Mouse (Mus musculus) cerebellum, adult 18-20 months (tissue): ENCODE data around the gene Pcif1.

Experiments
- DNase-seq, 2 experiments: peaks; one replicate each; pipeline ENCODE4 v3.0.0; 2021

Pcif1 gene

DNA sequence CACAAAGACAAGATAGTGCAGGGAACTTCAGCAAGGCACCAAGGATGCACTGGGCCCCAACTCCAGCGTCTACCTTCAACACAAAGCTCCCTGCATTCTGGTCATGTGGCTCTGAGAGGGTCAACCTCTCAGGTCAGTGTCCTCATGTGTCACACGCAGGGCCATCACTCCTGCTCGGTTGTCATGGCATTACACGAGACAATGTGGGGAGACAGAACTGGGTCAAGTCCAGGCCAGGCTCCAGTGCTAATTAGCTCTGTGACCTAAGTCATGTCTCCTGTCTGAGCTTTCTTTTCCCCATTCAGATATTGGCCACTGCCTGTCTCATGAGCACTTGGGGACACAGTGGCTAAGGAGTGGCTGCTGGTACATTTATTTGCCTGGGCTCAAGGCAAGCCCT is 44.2 kb downstream of the Pcif1 start:
- DNase-seq: no peak

DNA sequence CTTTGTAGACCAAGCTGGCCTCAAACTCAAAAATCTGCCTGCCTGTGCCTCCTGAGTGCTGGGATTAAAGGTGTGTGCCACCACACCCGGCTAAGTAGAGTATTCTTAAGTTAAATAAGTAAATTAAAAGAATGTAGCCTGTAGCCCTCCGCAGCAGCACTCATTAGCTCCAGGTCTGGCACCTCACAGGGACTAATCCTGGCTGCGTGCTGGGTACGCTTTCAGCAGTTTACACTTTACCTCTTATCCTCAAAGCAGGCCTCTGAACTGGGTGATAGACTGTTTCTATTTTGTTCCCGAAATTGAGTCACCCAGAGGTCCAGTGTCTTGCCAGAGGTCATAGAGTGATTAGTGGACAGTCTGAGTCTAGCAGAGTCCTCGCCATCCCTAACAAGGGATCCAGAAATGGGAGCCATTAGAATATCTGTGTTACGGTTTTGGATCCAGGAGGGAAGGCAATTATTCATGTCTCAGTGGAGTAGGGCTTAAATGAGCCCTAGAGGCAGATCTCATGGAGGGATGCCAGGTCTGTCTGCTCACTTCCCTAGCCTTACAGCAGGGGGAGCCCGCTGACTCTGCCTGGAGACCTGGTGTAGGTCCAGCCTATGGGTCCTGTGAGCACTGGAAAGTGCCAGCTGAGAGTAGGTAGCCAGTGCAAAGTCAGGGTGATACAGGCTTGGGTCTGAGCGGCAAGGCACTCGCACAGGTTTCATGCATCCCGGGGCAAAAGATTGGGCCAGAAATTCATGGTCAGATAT is 45.2 kb downstream of the Pcif1 start:
- peak; percentile 93 to 96 for DNase-seq

- DNase-seq: no peak
Observed at GRCm38 (mm10) chr2:164930706-164931581, 51.8 kb downstream of the Pcif1 start.

- no peak for DNase-seq
Observed at GRCm38 (mm10) chr2:164933534-164933933, 54.4 kb downstream of the Pcif1 start.

DNA sequence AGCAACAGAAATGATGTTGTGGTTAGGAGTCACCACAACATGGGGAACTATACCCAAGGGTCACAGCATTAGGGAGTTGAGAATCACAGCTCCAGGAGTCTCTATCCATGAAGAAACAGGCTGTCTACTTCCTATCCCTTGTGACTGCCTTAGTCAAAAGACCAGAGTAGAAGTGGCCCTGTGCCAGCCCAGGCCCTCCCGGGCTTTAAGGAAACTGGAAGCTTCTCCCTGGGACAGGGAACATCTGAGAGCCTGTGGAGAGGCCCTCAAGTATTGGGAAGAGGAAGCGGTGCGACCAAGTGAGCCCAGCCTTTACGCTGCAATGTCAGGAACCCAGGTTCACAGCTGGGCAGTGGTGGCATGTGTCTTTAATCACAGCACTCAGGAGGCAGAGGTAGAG is 56.9 kb downstream of the Pcif1 start:
- DNase-seq: no peak

- DNase-seq: peak; percentile 72 to 81
Observed at GRCm38 (mm10) chr2:164938146-164939091, 59.3 kb downstream of the Pcif1 start.

GRCm38 (mm10) chr2:164939106-164939505 is 60.0 kb downstream of the Pcif1 start:
- peak; percentile 51 to 56 for DNase-seq

DNA sequence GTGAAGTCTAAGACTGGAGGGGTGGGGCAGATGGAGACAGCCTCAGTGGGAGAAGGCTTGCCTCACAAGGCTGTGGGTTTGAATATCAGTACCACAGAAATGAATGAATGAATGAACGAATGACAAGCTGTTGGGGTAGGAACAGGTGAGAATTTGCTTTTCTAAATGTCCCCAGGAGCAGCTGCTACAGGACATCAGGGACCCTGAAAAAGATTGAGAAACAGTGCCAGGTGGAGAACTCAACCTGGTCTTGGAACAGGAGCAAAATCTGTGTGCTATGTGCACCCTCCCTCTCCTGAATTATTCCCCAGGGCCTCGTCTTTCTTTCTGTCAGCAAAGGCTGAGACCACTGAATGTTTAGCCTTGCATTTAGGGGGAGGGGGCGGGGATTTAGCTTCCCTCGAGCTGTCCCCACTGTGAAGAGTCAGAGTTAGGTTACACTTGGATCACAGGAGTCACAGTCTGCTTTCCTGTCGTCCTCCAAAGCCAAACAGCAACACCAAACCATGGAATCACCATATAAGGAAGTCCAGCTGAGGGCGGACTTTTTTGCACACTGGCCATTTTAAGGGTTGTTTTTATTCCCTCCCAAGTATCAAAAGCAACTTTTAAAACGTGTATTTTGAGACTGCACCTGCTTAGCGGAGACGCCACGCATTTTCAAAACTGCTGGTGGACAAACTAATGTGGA is 61.2 kb downstream of the Pcif1 start, which contains the start of gene Mmp9:
TSS of gene Mmp9 (plus strand) at position 641 of the 691 bp plus-strand sequence.
- no peak for DNase-seq

- DNase-seq: no peak
Observed at GRCm38 (mm10) chr2:164942692-164943290, 63.7 kb downstream of the Pcif1 start.
